Mouse (Mus musculus): Measurements from ENCODE around the gene Gsg1l. TPM values are rescaled to one million over a fixed set of nuclear protein-coding genes. Genes with fewer than 3 reads are reported as not detected.

Gsg1l gene
- polyA plus RNA-seq, 1 experiment from 2014 or later = 0.72 TPM

GRCm38 (mm10) chr7:125838078-125838742, 244.0 kb downstream of the Gsg1l start:
- no peaks in the 10 kb centered on the region for H3K4me1 ChIP-seq (replicated peaks; ENCODE audit: insufficient read depth, low read length)
- H3K9ac ChIP-seq (ENCODE audit: low read depth, low read length) = no peak overlapping the region
- DNase-seq (ENCODE audit: low spot score) (no peak), ATAC-seq (replicated peaks; ENCODE audit: low FRiP score, low read depth) (no peak)
- H3K4me3 ChIP-seq (replicated peaks; ENCODE audit: low read depth, low read length) = no peak overlapping the region
- WGBS = 85% methylated on average over 5 of the region's 5 CpGs
- no peaks in the 10 kb centered on the region for H3K9me3 ChIP-seq (replicated peaks; ENCODE audit: low read length)
- H3K36me3 ChIP-seq (ENCODE audit: insufficient read depth, low read length) = 0 out of 2 replicates have a peak, but pooled peaks cover 6% of the 10 kb centered on the region
- no peak overlapping the region for H3K4me2 ChIP-seq (ENCODE audit: low read length)
- H3K27me3 ChIP-seq (ENCODE audit: insufficient read depth, low read length) = no peaks in the 10 kb centered on the region
- no peak overlapping the region for H3K27ac ChIP-seq
- no peak for TF ChIP-seq CTCF (IDR thresholded peaks at IDR 0.05; ENCODE audit: low read depth)

- TF ChIP-seq CTCF (IDR thresholded peaks at IDR 0.05; ENCODE audit: low read depth) = no peak
- H3K9me3 ChIP-seq (replicated peaks; ENCODE audit: low read length) = no peaks in the 10 kb centered on the region
- H3K4me1 ChIP-seq (replicated peaks; ENCODE audit: insufficient read depth, low read length) = no peaks in the 10 kb centered on the region
- H3K4me2 ChIP-seq (ENCODE audit: low read length) = no peak overlapping the region
- ATAC-seq (replicated peaks; ENCODE audit: low FRiP score, low read depth) = no peak
- H3K27me3 ChIP-seq (ENCODE audit: insufficient read depth, low read length) = no peaks in the 10 kb centered on the region
- WGBS = 93% methylated on average over 2 of the region's 2 CpGs
- H3K9ac ChIP-seq (ENCODE audit: low read depth, low read length) = no peak overlapping the region
- 0 out of 2 replicates have a peak, but pooled peaks cover 4% of the 10 kb centered on the region for H3K36me3 ChIP-seq (ENCODE audit: insufficient read depth, low read length)
- no peak overlapping the region for H3K27ac ChIP-seq
- no peak for DNase-seq (ENCODE audit: low spot score)
- no peak overlapping the region for H3K4me3 ChIP-seq (replicated peaks; ENCODE audit: low read depth, low read length)
These were observed 248.7 kb downstream of the Gsg1l start for GRCm38 (mm10) chr7:125833471-125833870.

GRCm38 (mm10) chr7:125832767-125833166, 249.4 kb downstream of the Gsg1l start:
- DNase-seq (ENCODE audit: low spot score) = no peak
- Histone ChIP-seq H3K9ac (ENCODE audit: low read depth, low read length) (no peak overlapping the region), H3K36me3 (ENCODE audit: insufficient read depth, low read length) (0 out of 2 replicates have a peak, but pooled peaks cover 4% of the 10 kb centered on the region), H3K27me3 (ENCODE audit: insufficient read depth, low read length) (no peaks in the 10 kb centered on the region), H3K9me3 (replicated peaks; ENCODE audit: low read length) (no peaks in the 10 kb centered on the region), H3K27ac (no peak overlapping the region), H3K4me3 (replicated peaks; ENCODE audit: low read depth, low read length) (no peak overlapping the region), H3K4me2 (ENCODE audit: low read length) (no peak overlapping the region), H3K4me1 (replicated peaks; ENCODE audit: insufficient read depth, low read length) (0 out of 2 replicates have a peak, but pooled peaks cover under 1% of the 10 kb centered on the region)
- no peak for TF ChIP-seq CTCF (IDR thresholded peaks at IDR 0.05; ENCODE audit: low read depth)
- no peak for ATAC-seq (replicated peaks; ENCODE audit: low FRiP score, low read depth)
- 69% methylated on average over 1 of the region's 1 CpGs for WGBS

- Histone ChIP-seq H3K27ac (no peak overlapping the region), H3K27me3 (ENCODE audit: insufficient read depth, low read length) (no peaks in the 10 kb centered on the region), H3K36me3 (ENCODE audit: insufficient read depth, low read length) (0 out of 2 replicates have a peak, but pooled peaks cover 4% of the 10 kb centered on the region), H3K4me1 (replicated peaks; ENCODE audit: insufficient read depth, low read length) (0 out of 2 replicates have a peak, but pooled peaks cover 4% of the 10 kb centered on the region), H3K9me3 (replicated peaks; ENCODE audit: low read length) (no peaks in the 10 kb centered on the region), H3K4me3 (replicated peaks; ENCODE audit: low read depth, low read length) (no peak overlapping the region), H3K9ac (ENCODE audit: low read depth, low read length) (no peak overlapping the region), H3K4me2 (ENCODE audit: low read length) (no peak overlapping the region)
- 57% methylated on average over 3 of the region's 3 CpGs for WGBS
- DNase-seq (ENCODE audit: low spot score) (no peak), ATAC-seq (replicated peaks; ENCODE audit: low FRiP score, low read depth) (no peak)
- TF ChIP-seq CTCF (IDR thresholded peaks at IDR 0.05; ENCODE audit: low read depth) = no peak
These were observed 253.0 kb downstream of the Gsg1l start for GRCm38 (mm10) chr7:125829121-125829666.

GRCm38 (mm10) chr7:125828561-125828960, 253.7 kb downstream of the Gsg1l start:
- DNase-seq (ENCODE audit: low spot score) = no peak
- no peak overlapping the region for H3K9ac ChIP-seq (ENCODE audit: low read depth, low read length)
- 76% methylated on average over 5 of the region's 5 CpGs for WGBS

More at GRCm38 (mm10) chr7:125828561-125828960, 253.7 kb downstream of the Gsg1l start:
- Histone ChIP-seq H3K4me1 (replicated peaks; ENCODE audit: insufficient read depth, low read length) (0 out of 2 replicates have a peak, but pooled peaks cover 4% of the 10 kb centered on the region), H3K27ac (no peak overlapping the region), H3K4me3 (replicated peaks; ENCODE audit: low read depth, low read length) (no peak overlapping the region), H3K27me3 (ENCODE audit: insufficient read depth, low read length) (no peaks in the 10 kb centered on the region), H3K4me2 (ENCODE audit: low read length) (no peak overlapping the region), H3K9me3 (replicated peaks; ENCODE audit: low read length) (no peaks in the 10 kb centered on the region), H3K36me3 (ENCODE audit: insufficient read depth, low read length) (0 out of 2 replicates have a peak, but pooled peaks cover 4% of the 10 kb centered on the region)
- no peak for ATAC-seq (replicated peaks; ENCODE audit: low FRiP score, low read depth)
- no peak for TF ChIP-seq CTCF (IDR thresholded peaks at IDR 0.05; ENCODE audit: low read depth)

Other genes starting within 250 kb of the Gsg1l start
- 30.1 and 31.5 TPM in 2 replicates for gene Xpo6, start 118.1 kb upstream of the Gsg1l start, polyA plus RNA-seq (2015; fragmentation: Nextera tagmentation; extraction: Ambion mirVana)
- gene Sbk1, start 190.2 kb upstream of the Gsg1l start, polyA plus RNA-seq (2015; fragmentation: Nextera tagmentation; extraction: Ambion mirVana) = 17.7 and 19.7 TPM in 2 replicates